8 mouse cellular contexts compared by ENCODE assay signal in the genomic region with DNA sequence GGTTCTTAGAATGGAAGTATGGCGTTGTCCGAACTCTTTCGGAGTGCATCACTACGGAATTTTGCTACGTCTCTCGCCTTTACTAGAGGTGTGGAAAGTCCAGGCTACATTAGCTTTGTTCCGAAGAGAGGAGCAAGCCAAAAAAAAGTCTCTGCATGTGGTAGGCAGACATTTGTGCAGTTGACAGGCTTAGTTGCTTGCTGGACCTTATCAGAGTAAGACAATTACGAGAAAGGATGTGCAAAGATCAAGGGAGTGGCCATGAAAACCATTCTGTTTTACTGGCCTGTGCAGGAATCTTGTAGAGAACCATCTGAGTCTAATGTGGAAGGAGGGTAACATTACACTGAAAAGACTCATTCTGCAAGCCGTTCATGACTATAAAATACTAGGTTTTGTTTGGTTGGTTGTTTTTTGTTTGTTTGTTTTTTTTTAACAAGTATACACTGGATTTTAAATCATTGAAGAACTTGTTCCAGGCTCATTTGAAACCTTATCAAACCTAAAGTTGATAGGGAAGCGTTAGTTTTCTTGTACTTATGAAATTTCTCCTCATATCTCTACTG. TPM values are rescaled to one million over a fixed set of nuclear protein-coding genes. Genes with fewer than 3 reads are reported as not detected.
A peak's percentile ranks its signal among the peaks of the same experiment; 100 is the strongest.
DNase-seq lines count a peak whose midpoint lies in the region; ATAC-seq and TF ChIP-seq lines count a peak whose summit lies in the region.

No protein-coding gene starts in this region.

- peak overlapping the region; percentile 91; the same call in 1 of the 2 replicates for H3K27ac ChIP-seq in embryonic facial prominence, embryonic 10.5 days (replicated peaks)
- H3K27ac ChIP-seq in intestine, embryonic 15.5 days: peak overlapping the region; percentile 59; the same call in 1 of the 2 replicates
- H3K27ac ChIP-seq in neural tube, embryonic 15.5 days (replicated peaks): no peak overlapping the region

- peak overlapping the region; percentile 81 for H3K4me3 ChIP-seq in lung, adult 2 months (replicated peaks; ENCODE audit: extremely low read depth, low read depth, low read length)
- peak overlapping the region; percentile 99 for H3K4me3 ChIP-seq in embryonic facial prominence, embryonic 10.5 days
- peak overlapping the region; percentile 94 for H3K4me3 ChIP-seq in intestine, embryonic 15.5 days (replicated peaks)
- peak overlapping the region; percentile 93 for H3K4me3 ChIP-seq in neural tube, embryonic 15.5 days (replicated peaks)

- H3K9me3 ChIP-seq in embryonic facial prominence, embryonic 10.5 days: no peaks in the 10 kb centered on the region
- H3K9me3 ChIP-seq in intestine, embryonic 15.5 days: no peaks in the 10 kb centered on the region
- H3K9me3 ChIP-seq in neural tube, embryonic 15.5 days (replicated peaks): no peaks in the 10 kb centered on the region

- DNase-seq in lung, adult 2 months: no peak
- no peak for DNase-seq in lung, adult 18-20 months
- DNase-seq in embryonic facial prominence, embryonic 10.5 days (ENCODE audit: low spot score): no peak
- DNase-seq in thymus, postnatal 25 days: no peak
- DNase-seq in left cerebral cortex, postnatal 14 days (ENCODE audit: low spot score in 2 of 2): no peak

- no peaks in the 10 kb centered on the region for H3K4me1 ChIP-seq in lung, adult 2 months (ENCODE audit: control insufficient read depth, insufficient read depth, low read length)
- peaks cover 17% of the 10 kb centered on the region for H3K4me1 ChIP-seq in embryonic facial prominence, embryonic 10.5 days
- no peaks in the 10 kb centered on the region for H3K4me1 ChIP-seq in intestine, embryonic 15.5 days (replicated peaks)
- peaks cover 30% of the 10 kb centered on the region for H3K4me1 ChIP-seq in neural tube, embryonic 15.5 days

- no peak for ATAC-seq in intestine, embryonic 15.5 days
- no peak for ATAC-seq in neural tube, embryonic 15.5 days (ENCODE audit: low FRiP score)
- ATAC-seq in activated CD4-positive, CD25-positive, alpha-beta regulatory T cell, adult 4 months: no peak

- TF ChIP-seq POLR2A in lung, adult 2 months (IDR thresholded peaks at IDR 0.05; ENCODE audit: borderline replicate concordance, extremely low read depth, low read depth, low read length): no peak

- no peaks in the 10 kb centered on the region for H3K27me3 ChIP-seq in embryonic facial prominence, embryonic 10.5 days (replicated peaks; ENCODE audit: low read depth, poor library complexity, severe bottlenecking)
- H3K27me3 ChIP-seq in intestine, embryonic 15.5 days (replicated peaks): no peaks in the 10 kb centered on the region
- H3K27me3 ChIP-seq in neural tube, embryonic 15.5 days (replicated peaks): no peaks in the 10 kb centered on the region

- intact Hi-C loops in left cerebral cortex, postnatal 14 days (cut with DNase I): no loop called here

- no peaks in the 10 kb centered on the region for H3K36me3 ChIP-seq in embryonic facial prominence, embryonic 10.5 days (replicated peaks)
- H3K36me3 ChIP-seq in intestine, embryonic 15.5 days: no peaks in the 10 kb centered on the region
- 0 out of 2 replicates have a peak, but pooled peaks cover 6% of the 10 kb centered on the region for H3K36me3 ChIP-seq in neural tube, embryonic 15.5 days

- no peak for TF ChIP-seq CTCF in lung, adult 2 months (IDR thresholded peaks at IDR 0.05; ENCODE audit: insufficient read depth, low read length)

- 9% methylated on average over 10 of the region's 10 CpGs for WGBS in lung, adult 2 months
- 21% methylated on average over 10 of the region's 10 CpGs for WGBS in embryonic facial prominence, embryonic 10.5 days
- WGBS in intestine, embryonic 15.5 days: 11% methylated on average over 10 of the region's 10 CpGs
- WGBS in neural tube, embryonic 15.5 days: 18% methylated on average over 10 of the region's 10 CpGs

- H3K4me2 ChIP-seq in intestine, embryonic 15.5 days (replicated peaks): peak overlapping the region; percentile 74
- peak overlapping the region; percentile 88 for H3K4me2 ChIP-seq in neural tube, embryonic 15.5 days

- peak overlapping the region; percentile 77 for H3K9ac ChIP-seq in intestine, embryonic 15.5 days
- H3K9ac ChIP-seq in neural tube, embryonic 15.5 days (replicated peaks): peak overlapping the region; percentile 73

RNA-seq across cellular contexts. Expression of gene Zzef1, which starts 0.8 kb away (rescaled TPM):
- polyA plus RNA-seq in lung, adult 2 months (2012; rRNA removed): 22.9 and 29.3 TPM in 2 replicates
- polyA plus RNA-seq in embryonic facial prominence, embryonic 10.5 days (2016; fragmentation: Nextera tagmentation; extraction: Ambion mirVana): 6.4 and 7.1 TPM in 2 replicates
- polyA plus RNA-seq in intestine, embryonic 15.5 days (2015; fragmentation: Nextera tagmentation; extraction: Ambion mirVana): 10.5 and 12.6 TPM in 2 replicates
- 12.7 and 12.8 TPM in 2 replicates for polyA plus RNA-seq in neural tube, embryonic 15.5 days (2015; fragmentation: Nextera tagmentation; extraction: Ambion mirVana)
- 10 to 100 TPM; 22.1 to 25.8 TPM for polyA plus RNA-seq in activated CD4-positive, CD25-positive, alpha-beta regulatory T cell, adult 4 months (2017; shearing (Covaris generic))
- total RNA-seq in left cerebral cortex, postnatal 14 days (2021): 10 to 100 TPM; 46.9 to 50.0 TPM

RNA-seq across cellular contexts. Expression of gene Cyb5d2, which starts 0.9 kb away (rescaled TPM):
- polyA plus RNA-seq in lung, adult 2 months (2012; rRNA removed): 4.9 and 5.2 TPM in 2 replicates
- polyA plus RNA-seq in embryonic facial prominence, embryonic 10.5 days (2016; fragmentation: Nextera tagmentation; extraction: Ambion mirVana): 3.9 and 4.5 TPM in 2 replicates
- polyA plus RNA-seq in intestine, embryonic 15.5 days (2015; fragmentation: Nextera tagmentation; extraction: Ambion mirVana): 4.1 and 4.8 TPM in 2 replicates
- polyA plus RNA-seq in neural tube, embryonic 15.5 days (2015; fragmentation: Nextera tagmentation; extraction: Ambion mirVana): 8.4 and 9.0 TPM in 2 replicates
- polyA plus RNA-seq in activated CD4-positive, CD25-positive, alpha-beta regulatory T cell, adult 4 months (2017; shearing (Covaris generic)): 1 to 10 TPM; 6.2 to 6.7 TPM
- 10 to 100 TPM; 11.6 to 13.1 TPM for total RNA-seq in left cerebral cortex, postnatal 14 days (2021)
